Mouse (Mus musculus) ES-Bruce4 (cell line): Measurements from ENCODE around the gene Depdc7. TPM values are rescaled to one million over a fixed set of nuclear protein-coding genes. Genes with fewer than 3 reads are reported as not detected.

Source experiments
- H3K27ac ChIP-seq: 2 replicates; pipeline ENCODE4 v1.5.1; 2012; ENCODE audit warnings: low read length, inconsistent platforms; ENCODE audit not compliant: insufficient read depth
- H3K27me3 ChIP-seq: 2 replicates; pipeline ENCODE4 v1.6.1; 2012; ENCODE audit warnings: mild to moderate bottlenecking, low read length, inconsistent platforms; ENCODE audit not compliant: control insufficient read depth, poor library complexity, insufficient read depth, severe bottlenecking
- H3K36me3 ChIP-seq: 2 replicates; pipeline ENCODE4 v1.6.1; 2012; ENCODE audit warnings: inconsistent platforms, mild to moderate bottlenecking, low read length, moderate library complexity; ENCODE audit not compliant: control insufficient read depth, poor library complexity, insufficient read depth, severe bottlenecking
- H3K4me1 ChIP-seq: one replicate; pipeline ENCODE4 v1.8.1; 2011; ENCODE audit warnings: low read length; ENCODE audit not compliant: control insufficient read depth, insufficient read depth
- H3K4me3 ChIP-seq: 2 replicates; pipeline ENCODE4 v1.5.1; 2011; ENCODE audit warnings: low read depth, mild to moderate bottlenecking, low read length
- H3K9ac ChIP-seq: 2 replicates; pipeline ENCODE4 v1.6.1; 2012; ENCODE audit warnings: low read depth, mild to moderate bottlenecking, inconsistent platforms; ENCODE audit not compliant: poor library complexity, severe bottlenecking
- H3K9me3 ChIP-seq: replicated peaks from 2 replicates; pipeline ENCODE4 v1.6.1; 2012; ENCODE audit warnings: mild to moderate bottlenecking, low read length, inconsistent platforms; ENCODE audit not compliant: control insufficient read depth, poor library complexity, insufficient read depth, severe bottlenecking
- CTCF ChIP-seq: IDR thresholded peaks from one replicate; pipeline ENCODE4 v1.8.1; 2011; ENCODE audit warnings: low read depth, low read length
- EP300 ChIP-seq: IDR thresholded peaks from 2 replicates; pipeline ENCODE4 v1.6.1; 2011; ENCODE audit warnings: low read depth, low read length; ENCODE audit not compliant: insufficient read depth
- POLR2A ChIP-seq: IDR thresholded peaks from one replicate; pipeline ENCODE4 v1.8.1; 2011; ENCODE audit warnings: low read length; ENCODE audit not compliant: insufficient read depth
- polyA plus RNA-seq: library from polyadenylated mRNA; stranded (reverse); fragments of >200 nt; gene quantifications from 2 replicates; pipeline ENCODE4 v1.2.4, GENCODE M21; 2011; ENCODE audit warnings: low read depth; ENCODE audit not compliant: missing spikeins, insufficient read depth, insufficient read length

The Depdc7 gene
- polyA plus RNA-seq, 1 experiment, result 8.0 TPM

DNA sequence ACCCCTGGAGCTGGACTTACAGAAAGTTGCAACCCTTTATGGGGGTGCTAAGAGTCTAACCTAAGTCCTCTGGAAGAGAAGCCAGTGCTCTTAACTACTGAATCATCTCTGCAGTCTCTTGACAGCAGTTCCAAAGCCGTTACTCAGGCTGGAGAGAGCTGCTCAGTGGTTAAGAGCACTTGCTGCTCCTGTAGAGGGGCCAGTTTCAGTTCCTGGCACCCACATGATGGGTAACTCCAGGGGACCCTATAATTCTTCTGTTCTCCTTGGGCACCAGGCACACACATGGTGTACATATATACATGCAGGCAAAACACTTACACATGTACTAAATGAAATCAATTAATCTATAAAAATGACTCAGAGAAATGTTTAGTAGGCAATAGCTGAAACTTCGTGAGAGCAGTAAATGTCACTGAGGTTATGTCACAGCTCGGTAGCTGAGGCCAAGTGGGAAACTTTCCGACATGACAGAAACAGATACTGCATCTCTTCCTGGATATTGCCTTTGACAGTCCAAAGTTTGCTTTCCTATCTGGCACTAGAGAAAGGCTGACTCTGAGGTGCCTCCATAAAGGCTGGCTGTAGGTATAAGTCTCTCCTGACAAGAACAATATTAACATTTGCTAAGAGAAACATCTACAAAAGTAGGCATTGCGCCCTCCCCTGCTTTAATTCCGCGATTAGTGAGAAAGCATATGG lies 2.3 kb downstream of the Depdc7 start:
- Histone ChIP-seq H3K27me3 (no peaks in the 10 kb centered on the region), H3K9me3 (no peaks in the 10 kb centered on the region), H3K27ac (no peak overlapping the region), H3K4me1 (no peaks in the 10 kb centered on the region), H3K9ac (no peak overlapping the region), H3K4me3 (no peak overlapping the region), H3K36me3 (no peaks in the 10 kb centered on the region)
- no peak for TF ChIP-seq CTCF
- no peak for TF ChIP-seq EP300
- no peak for TF ChIP-seq POLR2A

DNA sequence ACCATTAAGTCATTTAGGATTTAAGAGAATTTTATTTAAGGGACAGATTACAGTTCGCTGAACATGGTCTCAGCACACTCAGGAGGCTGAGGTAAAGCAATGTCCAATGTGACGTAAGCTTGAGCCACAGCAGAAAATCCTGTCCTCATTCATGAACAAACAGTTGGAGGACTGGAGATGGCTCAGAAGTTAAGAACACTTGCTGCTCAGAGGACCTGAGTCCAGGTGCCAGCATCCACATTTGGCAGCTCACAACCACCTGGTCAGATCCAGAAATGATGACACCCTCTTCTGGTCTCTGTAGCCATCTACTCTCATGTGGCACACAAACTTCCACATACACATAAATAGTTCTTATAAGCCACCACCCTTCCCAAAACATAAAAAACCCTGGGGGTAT lies 3.0 kb downstream of the Depdc7 start:
- no peak overlapping the region for H3K9ac ChIP-seq
- H3K27ac ChIP-seq, result no peak overlapping the region
- H3K27me3 ChIP-seq, result no peaks in the 10 kb centered on the region
- TF ChIP-seq CTCF (no peak), POLR2A (no peak), EP300 (no peak)
- H3K4me3 ChIP-seq, result no peak overlapping the region
- H3K9me3 ChIP-seq, result no peaks in the 10 kb centered on the region
- no peaks in the 10 kb centered on the region for H3K36me3 ChIP-seq
- no peaks in the 10 kb centered on the region for H3K4me1 ChIP-seq

DNA sequence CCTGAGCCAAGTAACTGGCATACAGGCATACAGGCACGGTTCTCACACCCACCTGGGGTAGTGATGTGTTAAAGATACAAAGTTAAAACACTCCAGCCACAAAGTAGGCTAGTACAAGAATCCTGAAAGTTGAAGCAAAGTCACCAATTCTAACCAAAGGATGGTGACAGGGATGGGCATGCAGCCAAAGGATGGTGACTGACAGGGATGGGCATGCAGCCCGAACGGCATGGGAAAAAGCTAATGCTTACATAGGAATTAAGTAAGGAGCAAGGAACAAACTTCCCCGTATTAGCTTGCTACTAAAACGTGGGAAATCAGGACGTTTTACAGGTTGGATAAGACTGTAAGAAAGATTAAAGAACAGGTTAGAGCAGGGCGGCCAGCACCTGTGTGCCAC lies 6.4 kb downstream of the Depdc7 start:
- H3K4me3 ChIP-seq, result no peak overlapping the region
- no peaks in the 10 kb centered on the region for H3K9me3 ChIP-seq
- H3K36me3 ChIP-seq, result no peaks in the 10 kb centered on the region
- no peak overlapping the region for H3K27ac ChIP-seq
- no peaks in the 10 kb centered on the region for H3K4me1 ChIP-seq
- H3K27me3 ChIP-seq, result no peaks in the 10 kb centered on the region
- no peak overlapping the region for H3K9ac ChIP-seq
- no peak for TF ChIP-seq POLR2A
- TF ChIP-seq CTCF, result no peak
- TF ChIP-seq EP300, result no peak

DNA sequence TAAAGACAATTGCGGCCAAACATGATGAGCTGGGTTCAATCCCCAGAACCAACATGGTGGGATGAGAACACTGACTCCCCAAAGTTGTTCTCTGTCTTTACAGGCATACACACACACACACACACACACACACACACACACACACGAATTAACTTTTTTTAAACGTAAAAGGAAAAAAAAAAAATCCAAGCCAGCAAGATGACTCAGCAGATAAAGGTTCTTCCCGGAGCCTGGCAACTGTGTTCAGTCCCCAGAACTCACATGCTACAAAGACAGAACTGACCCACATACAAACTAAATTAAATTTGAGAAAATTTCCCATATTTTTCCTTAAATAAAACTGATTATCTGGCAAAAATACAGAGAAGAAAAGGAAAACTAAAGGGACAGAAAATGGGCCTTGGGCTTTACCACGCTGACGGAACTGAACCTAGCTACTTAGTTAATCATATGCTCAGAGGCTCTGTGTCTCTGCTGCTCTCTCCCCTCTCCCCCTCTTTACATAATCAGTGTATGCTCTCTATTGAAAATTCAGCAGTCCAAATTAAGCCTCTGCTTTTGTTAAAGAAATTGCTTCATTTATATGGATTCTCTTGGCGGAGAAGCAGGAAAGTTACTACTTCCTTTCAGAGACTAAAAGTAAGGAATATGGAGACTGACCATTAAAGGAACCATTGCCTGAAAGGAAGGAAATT lies 10.0 kb downstream of the Depdc7 start:
- Histone ChIP-seq H3K4me1 (no peaks in the 10 kb centered on the region), H3K27ac (no peak overlapping the region), H3K9me3 (no peaks in the 10 kb centered on the region), H3K4me3 (no peak overlapping the region), H3K36me3 (no peaks in the 10 kb centered on the region), H3K9ac (no peak overlapping the region), H3K27me3 (no peaks in the 10 kb centered on the region)
- TF ChIP-seq CTCF (no peak), POLR2A (no peak), EP300 (no peak)

DNA sequence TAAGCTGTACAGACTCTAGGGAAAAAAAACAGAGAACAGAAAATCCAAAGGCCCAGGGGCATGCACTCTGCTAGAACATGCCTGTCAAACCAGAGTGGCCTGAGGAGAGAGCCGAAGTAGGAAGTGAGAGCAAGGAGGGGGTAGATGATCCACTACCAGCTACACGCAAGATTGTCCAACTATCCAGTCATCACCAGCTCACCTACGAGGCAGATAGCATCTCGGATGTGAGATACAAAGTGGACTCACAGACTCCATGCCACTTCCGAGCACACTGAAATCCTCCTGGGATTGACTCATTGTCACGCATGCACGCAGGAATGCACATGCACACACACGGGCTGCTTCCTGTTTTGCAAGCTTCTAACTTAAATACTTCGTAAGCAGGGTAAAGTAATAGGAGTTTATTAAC lies 10.6 kb downstream of the Depdc7 start:
- Histone ChIP-seq H3K4me1 (no peaks in the 10 kb centered on the region), H3K9ac (no peak overlapping the region)
- no peak for TF ChIP-seq POLR2A
- no peak for TF ChIP-seq EP300
- no peak for TF ChIP-seq CTCF

DNA sequence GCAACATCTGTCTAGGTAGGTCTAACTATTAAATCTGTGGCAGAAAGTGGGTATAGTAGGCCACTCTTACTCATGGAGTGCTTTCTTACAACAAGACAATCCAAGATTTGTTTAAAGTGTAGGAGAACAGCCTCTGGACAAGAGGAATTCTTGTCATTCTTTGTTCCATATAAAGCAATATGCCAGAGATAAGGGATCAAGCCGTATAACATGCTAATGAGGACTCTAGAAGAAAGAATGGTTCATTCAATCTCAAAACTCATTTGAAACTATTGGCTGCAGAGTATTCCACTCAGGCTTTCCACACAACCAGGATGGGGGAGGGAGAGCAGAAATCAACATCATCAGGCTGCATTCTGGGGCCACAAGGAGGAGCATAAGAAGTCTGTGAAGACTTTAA lies 15.3 kb downstream of the Depdc7 start:
- no peak overlapping the region for H3K4me3 ChIP-seq
- H3K9me3 ChIP-seq, result no peaks in the 10 kb centered on the region
- no peaks in the 10 kb centered on the region for H3K27me3 ChIP-seq
- TF ChIP-seq EP300 (no peak), POLR2A (no peak), CTCF (no peak)
- H3K9ac ChIP-seq, result no peak overlapping the region
- no peaks in the 10 kb centered on the region; the same call in 1 of the 2 replicates for H3K36me3 ChIP-seq
- no peak overlapping the region for H3K27ac ChIP-seq
- no peaks in the 10 kb centered on the region for H3K4me1 ChIP-seq

More for the DNA sequence above, 10.6 kb downstream of the Depdc7 start:
- Histone ChIP-seq H3K9me3 (no peaks in the 10 kb centered on the region), H3K4me3 (no peak overlapping the region), H3K27ac (no peak overlapping the region), H3K36me3 (no peaks in the 10 kb centered on the region), H3K27me3 (no peaks in the 10 kb centered on the region)
